Mouse (Mus musculus) cortical plate, adult 2 months (tissue): Measurements from ENCODE around the gene Nck1.

Source experiments
- CTCF ChIP-seq: fragments of 200-500 bp; IDR thresholded peaks from 2 replicates; pipeline ENCODE4 v1.5.1; 2011; ENCODE audit warnings: mild to moderate bottlenecking, control low read depth, low read length; ENCODE audit not compliant: insufficient read depth; ENCODE audit errors: extremely low read depth
- POLR2A ChIP-seq: fragments of 200-500 bp; IDR thresholded peaks from 2 replicates; pipeline ENCODE4 v1.6.1; 2011; ENCODE audit warnings: mild to moderate bottlenecking, low read length, control low read depth; ENCODE audit not compliant: insufficient read depth; ENCODE audit errors: extremely low read depth

- TF ChIP-seq CTCF, result no peak
- TF ChIP-seq POLR2A, result no peak
Measured at GRCm38 (mm10) chr9:100463771-100464170, 82.2 kb downstream of the Nck1 start.
